Mouse (Mus musculus) kidney, embryonic 16.5 days (tissue): Measurements from ENCODE around the gene Pram1. TPM values are rescaled to one million over a fixed set of nuclear protein-coding genes. Genes with fewer than 3 reads are reported as not detected.
"Not testable (repeated sequence)": the region's sequence is repeated elsewhere in the genome, so short reads cannot be mapped to it uniquely, and the experiment has no call there.

ENCODE experiments used
- ATAC-seq: fragments of 200-750 bp; cut with Nextera tagmentation; 2 replicates; pipeline ENCODE4 v1.8.0; 2017; ENCODE audit warnings: moderate TSS enrichment; ENCODE audit not compliant: low FRiP score, low TSS enrichment
- H3K27ac ChIP-seq: fragments of 300-500 bp; sonication (generic); 2 replicates; pipeline ENCODE4 v1.5.1; 2014; ENCODE audit warnings: low read length
- H3K27me3 ChIP-seq: fragments of 300-500 bp; sonication (generic); 2 replicates; pipeline ENCODE4 v1.6.1; 2014; ENCODE audit warnings: low read length, control low read depth, mixed read lengths; ENCODE audit not compliant: insufficient read depth
- H3K36me3 ChIP-seq: fragments of 300-500 bp; sonication (generic); 2 replicates; pipeline ENCODE4 v1.6.1; 2014; ENCODE audit warnings: low read length, control low read depth, mixed read lengths; ENCODE audit not compliant: insufficient read depth
- H3K4me1 ChIP-seq: fragments of 300-500 bp; sonication (generic); 2 replicates; pipeline ENCODE4 v1.6.1; 2014; ENCODE audit warnings: low read length, control low read depth, mixed read lengths; ENCODE audit not compliant: insufficient read depth
- H3K4me2 ChIP-seq: fragments of 300-500 bp; sonication (generic); replicated peaks from 2 replicates; pipeline ENCODE4 v1.6.1; 2014; ENCODE audit warnings: low read depth, low read length
- H3K4me3 ChIP-seq: fragments of 300-500 bp; sonication (generic); 2 replicates; pipeline ENCODE4 v1.5.1; 2014; ENCODE audit warnings: mild to moderate bottlenecking, low read length
- H3K9ac ChIP-seq: fragments of 300-500 bp; sonication (generic); replicated peaks from 2 replicates; pipeline ENCODE4 v1.6.1; 2014; ENCODE audit warnings: low read length
- H3K9me3 ChIP-seq: fragments of 300-500 bp; sonication (generic); 2 replicates; pipeline ENCODE4 v1.6.1; 2016; ENCODE audit warnings: low read length, control low read depth
- WGBS: fragments of 180-500 bp; shearing (Covaris S2); extraction: QIAGEN DNeasy Blood & Tissue Kit; methylation state at CpG from one replicate; pipeline ENCODE4 v1.1.7; 2014; 5-methylcytosine and 5-hydroxymethylcytosine counted together
- polyA plus RNA-seq: library from polyadenylated mRNA; unstranded; fragments of >200 nt; fragmentation: Nextera tagmentation; extraction: Ambion mirVana; gene quantifications from 2 replicates; pipeline ENCODE4 v1.2.1, GENCODE M21; 2015

The Pram1 gene
- polyA plus RNA-seq, result 0.31 and 0.63 TPM in 2 replicates

DNA sequence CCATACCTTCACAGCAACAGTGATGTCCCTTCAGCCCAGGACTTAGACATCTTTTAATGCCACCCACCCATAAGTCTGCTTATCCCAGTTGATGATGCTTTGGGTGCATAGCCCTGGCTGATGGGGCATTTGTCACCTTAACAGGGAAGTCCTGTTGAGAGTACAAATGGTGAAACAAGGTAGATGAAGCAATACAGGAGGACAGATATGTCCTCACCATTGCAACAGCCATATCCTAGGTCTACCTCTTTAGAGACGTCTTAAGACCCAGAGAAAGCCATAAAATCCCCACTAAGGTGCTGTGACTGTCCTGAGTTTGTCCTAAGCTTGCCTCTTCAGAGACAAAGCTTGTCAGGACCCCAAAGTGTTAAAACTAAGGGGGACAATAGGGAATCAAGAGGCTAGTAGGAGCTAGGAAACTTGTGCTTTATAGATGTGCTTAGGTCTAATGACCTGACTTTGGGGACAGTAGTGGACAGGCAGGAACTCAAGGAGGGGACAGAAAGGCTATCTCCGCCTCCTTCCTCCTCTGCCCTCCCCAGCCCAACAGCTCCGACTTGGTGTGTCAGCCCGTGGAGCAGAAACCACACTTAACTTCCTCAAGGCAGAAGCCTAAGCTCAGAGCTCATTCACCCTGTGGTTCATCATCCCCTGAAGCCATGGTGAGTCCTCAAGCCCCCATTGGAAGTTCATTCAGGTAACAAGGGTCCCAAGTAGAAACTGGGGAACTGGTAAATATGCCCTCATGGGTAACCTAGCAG lies at the start of gene Pram1:
Pram1 (plus strand) TSS at position 541 of the 761 bp plus-strand sequence.
- 0 out of 2 replicates have a peak, but pooled peaks cover 6% of the 10 kb centered on the region for H3K36me3 ChIP-seq
- no peak within 1 kb of the TSS for H3K4me2 ChIP-seq
- no peaks in the 10 kb centered on the region for H3K27me3 ChIP-seq
- H3K4me3 ChIP-seq, result no peak within 1 kb of the TSS
- no peaks in the 10 kb centered on the region for H3K9me3 ChIP-seq
- no peak within 1 kb of the TSS for H3K27ac ChIP-seq
- no peak for ATAC-seq
- no peaks in the 10 kb centered on the region for H3K4me1 ChIP-seq
- 76% methylated on average over 4 of the region's 4 CpGs for WGBS
- H3K9ac ChIP-seq, result no peak within 1 kb of the TSS

DNA sequence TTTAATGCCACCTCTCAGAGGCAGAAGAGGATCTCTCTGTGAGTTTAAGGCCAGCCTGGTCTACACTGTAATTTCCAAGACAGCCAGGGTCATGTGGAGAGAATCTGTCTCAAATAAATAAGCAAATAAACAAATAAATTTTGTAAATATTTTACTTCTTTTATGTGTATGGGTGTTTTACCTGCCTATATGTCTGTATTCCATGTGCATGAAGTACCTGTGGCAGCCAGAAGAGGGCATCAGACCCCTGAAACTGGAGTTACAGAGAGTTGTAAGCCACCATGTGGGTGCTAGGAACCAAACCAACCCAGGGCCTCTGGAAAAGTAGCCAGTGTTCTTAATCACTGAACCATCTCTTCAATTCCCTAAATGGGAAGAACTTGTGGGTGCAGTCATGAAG lies 40.6 kb upstream of the Pram1 start:
- Histone ChIP-seq H3K27ac (no peak overlapping the region), H3K36me3 (no peaks in the 10 kb centered on the region), H3K27me3 (no peaks in the 10 kb centered on the region), H3K4me3 (no peak overlapping the region), H3K4me2 (no peak overlapping the region), H3K9ac (no peak overlapping the region), H3K9me3 (0 out of 2 replicates have a peak, but pooled peaks cover 4% of the 10 kb centered on the region), H3K4me1 (no peaks in the 10 kb centered on the region)
- no peak for ATAC-seq

GRCm38 (mm10) chr17:33598506-33598905 lies 39.4 kb upstream of the Pram1 start:
- H3K4me1 ChIP-seq, result no peaks in the 10 kb centered on the region
- ATAC-seq, result no peak
- no peak overlapping the region for H3K4me2 ChIP-seq
- 0 out of 2 replicates have a peak, but pooled peaks cover 4% of the 10 kb centered on the region for H3K9me3 ChIP-seq
- no peaks in the 10 kb centered on the region for H3K36me3 ChIP-seq
- no peaks in the 10 kb centered on the region for H3K27me3 ChIP-seq
- no peak overlapping the region for H3K27ac ChIP-seq
- H3K4me3 ChIP-seq, result no peak overlapping the region
- H3K9ac ChIP-seq, result no peak overlapping the region
- 89% methylated on average over 5 of the region's 5 CpGs for WGBS

- no peak for ATAC-seq
- Histone ChIP-seq H3K4me3 (no peak overlapping the region), H3K4me1 (no peaks in the 10 kb centered on the region), H3K27me3 (no peaks in the 10 kb centered on the region), H3K27ac (no peak overlapping the region), H3K4me2 (no peak overlapping the region), H3K36me3 (no peaks in the 10 kb centered on the region), H3K9ac (no peak overlapping the region), H3K9me3 (0 out of 2 replicates have a peak, but pooled peaks cover 4% of the 10 kb centered on the region)
- 87% methylated on average over 8 of the region's 8 CpGs for WGBS
Observed at GRCm38 (mm10) chr17:33599836-33600475, 37.9 kb upstream of the Pram1 start.

DNA sequence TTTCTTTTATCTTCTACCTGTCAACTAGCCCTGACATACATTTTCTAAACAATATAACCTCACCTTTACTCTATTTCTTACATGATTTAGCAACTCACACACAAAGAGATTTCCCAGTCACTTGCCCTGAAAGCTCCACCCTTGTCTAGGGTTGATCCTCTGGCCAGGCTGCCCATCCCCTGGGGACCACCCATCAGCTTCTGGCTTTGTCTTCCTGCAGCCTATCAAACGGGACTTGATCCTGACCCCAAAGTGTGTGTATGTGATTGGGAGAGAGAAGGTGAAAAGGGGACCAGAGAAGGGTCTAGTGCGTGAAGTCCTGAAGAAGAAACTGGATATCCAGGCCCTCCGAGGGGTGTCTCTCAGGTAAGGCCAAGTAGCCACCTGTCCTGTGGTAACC lies 37.0 kb upstream of the Pram1 start:
- H3K4me1 ChIP-seq, result no peaks in the 10 kb centered on the region

DNA sequence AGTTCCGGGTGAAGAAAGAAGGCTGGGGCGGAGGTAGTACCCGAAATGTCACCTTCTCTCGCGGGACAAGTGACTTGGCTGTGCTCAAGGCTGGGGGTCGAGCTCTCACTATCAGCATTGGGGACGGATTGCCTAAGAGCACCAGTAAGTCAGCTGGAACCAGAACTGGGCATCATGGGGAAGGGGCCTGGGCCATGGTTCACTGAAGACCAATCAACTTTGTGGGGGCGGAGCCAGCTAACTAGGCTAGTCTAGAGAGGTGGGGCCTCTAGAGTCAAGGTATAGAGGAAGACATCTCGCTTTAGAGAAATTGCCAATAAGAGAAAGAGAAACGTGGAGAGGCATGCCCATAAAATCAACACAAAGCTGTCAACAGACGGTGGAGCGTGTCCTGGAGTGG lies 35.9 kb upstream of the Pram1 start:
- Histone ChIP-seq H3K9ac (no peak overlapping the region), H3K4me2 (no peak overlapping the region), H3K27ac (no peak overlapping the region), H3K4me3 (no peak overlapping the region), H3K4me1 (no peaks in the 10 kb centered on the region), H3K36me3 (no peaks in the 10 kb centered on the region), H3K27me3 (no peaks in the 10 kb centered on the region), H3K9me3 (0 out of 2 replicates have a peak, but pooled peaks cover 4% of the 10 kb centered on the region)
- 76% methylated on average over 12 of the region's 12 CpGs for WGBS
- no peak for ATAC-seq

More for the DNA sequence above, 37.0 kb upstream of the Pram1 start:
- no peak for ATAC-seq
- Histone ChIP-seq H3K4me3 (no peak overlapping the region), H3K27me3 (no peaks in the 10 kb centered on the region), H3K9me3 (0 out of 2 replicates have a peak, but pooled peaks cover 4% of the 10 kb centered on the region), H3K4me2 (no peak overlapping the region), H3K36me3 (no peaks in the 10 kb centered on the region), H3K27ac (no peak overlapping the region), H3K9ac (no peak overlapping the region)
- 71% methylated on average over 3 of the region's 3 CpGs for WGBS

DNA sequence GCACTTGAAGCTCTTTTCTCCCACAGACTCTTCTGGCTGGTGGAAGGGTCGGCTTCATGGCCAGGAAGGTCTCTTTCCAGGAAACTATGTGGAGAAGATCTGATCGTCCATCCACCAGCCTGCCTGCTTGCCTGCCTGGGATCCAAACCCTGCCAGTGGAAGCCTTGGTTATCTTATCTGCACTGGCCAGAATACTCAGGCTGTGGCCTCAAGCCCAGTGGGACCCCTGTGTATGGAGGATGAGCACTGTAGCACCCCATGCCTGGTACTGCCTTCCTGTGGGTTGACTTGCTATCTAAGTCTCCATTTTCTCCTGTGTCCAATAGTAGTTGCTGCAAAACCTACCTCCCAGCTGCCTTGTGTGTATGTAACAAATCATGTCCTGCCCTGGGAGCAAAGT lies 30.6 kb upstream of the Pram1 start:
- ATAC-seq, result no peak
- Histone ChIP-seq H3K9me3 (no peaks in the 10 kb centered on the region), H3K4me1 (no peaks in the 10 kb centered on the region), H3K9ac (no peak overlapping the region), H3K4me3 (no peak overlapping the region), H3K27me3 (no peaks in the 10 kb centered on the region), H3K27ac (no peak overlapping the region), H3K4me2 (no peak overlapping the region), H3K36me3 (no peaks in the 10 kb centered on the region)
- 93% methylated on average over 2 of the region's 2 CpGs for WGBS

DNA sequence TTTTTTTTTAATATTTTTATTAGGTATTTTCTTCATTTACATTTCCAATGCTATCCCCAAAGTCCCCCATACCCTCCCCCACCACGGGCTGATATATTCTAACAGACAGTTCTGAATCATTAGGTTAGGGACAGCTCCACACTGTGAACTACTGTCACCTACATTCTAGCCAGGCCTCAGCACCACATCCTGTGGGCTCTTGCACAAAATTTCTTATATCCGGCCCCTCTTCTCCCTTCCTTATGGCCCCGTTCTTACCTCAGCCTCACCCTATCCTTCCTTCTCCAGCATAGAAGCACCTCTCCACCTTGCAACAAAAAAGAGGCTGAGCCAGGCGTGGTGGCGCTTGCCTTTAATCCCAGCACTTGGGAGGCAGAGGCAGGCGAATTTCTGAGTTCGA lies 27.3 kb upstream of the Pram1 start:
- H3K9me3 ChIP-seq, result no peaks in the 10 kb centered on the region
- no peak overlapping the region for H3K4me3 ChIP-seq
- 86% methylated on average over 7 of the region's 7 CpGs for WGBS
- H3K36me3 ChIP-seq, result no peaks in the 10 kb centered on the region
- H3K27me3 ChIP-seq, result no peaks in the 10 kb centered on the region
- no peak overlapping the region for H3K4me2 ChIP-seq
- ATAC-seq, result no peak
- no peak overlapping the region for H3K27ac ChIP-seq
- H3K4me1 ChIP-seq, result no peaks in the 10 kb centered on the region
- H3K9ac ChIP-seq, result no peak overlapping the region

DNA sequence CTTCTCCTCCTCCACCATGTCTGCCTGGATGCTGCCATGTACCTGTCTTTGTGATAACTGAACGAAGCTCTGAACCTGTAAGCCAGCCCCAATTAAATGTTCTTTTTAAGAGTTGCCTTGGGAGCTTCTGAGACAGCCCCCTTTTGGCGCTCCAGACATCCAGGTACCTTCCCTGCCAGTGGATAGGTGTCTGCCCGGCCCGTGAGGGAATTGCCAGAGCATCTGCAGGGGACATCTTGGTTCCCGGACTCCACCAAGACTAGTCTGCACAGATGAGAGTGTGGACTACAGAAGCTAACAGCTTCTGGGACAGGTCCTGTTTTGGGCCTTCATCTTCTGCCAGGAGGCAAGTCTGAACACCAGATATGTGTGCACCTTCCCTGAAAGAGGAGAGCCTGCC lies 24.1 kb upstream of the Pram1 start:
- not testable (repeated sequence) for H3K27me3 ChIP-seq, H3K27ac ChIP-seq, H3K4me2 ChIP-seq, ATAC-seq, H3K4me1 ChIP-seq, H3K4me3 ChIP-seq, H3K9ac ChIP-seq, H3K36me3 ChIP-seq, H3K9me3 ChIP-seq
- WGBS, result 82% methylated on average over 5 of the region's 5 CpGs

GRCm38 (mm10) chr17:33627281-33627680 lies 10.6 kb upstream of the Pram1 start:
- Histone ChIP-seq H3K4me2 (no peak overlapping the region), H3K9ac (no peak overlapping the region), H3K4me1 (peaks cover 18% of the 10 kb centered on the region), H3K27me3 (no peaks in the 10 kb centered on the region), H3K4me3 (no peak overlapping the region), H3K9me3 (no peaks in the 10 kb centered on the region), H3K36me3 (peaks cover 12% of the 10 kb centered on the region), H3K27ac (no peak overlapping the region)
- no peak for ATAC-seq
- WGBS, result 97% methylated on average over 3 of the region's 3 CpGs
